Mouse (Mus musculus): ENCODE data around the gene Fam168a.

Fam168a gene

GRCm38 (mm10) chr7:100706143-100706841, at the start of gene Fam168a:
Gene Fam168a, plus strand, starts transcription at chr7:100706635.
- peak; percentile 92 to 94 for DNase-seq (ENCODE audit: low spot score in 2 of 2)

- DNase-seq (ENCODE audit: low spot score in 2 of 2), result no peak
Observed at GRCm38 (mm10) chr7:100656739-100657138, 49.7 kb upstream of the Fam168a start.

- DNase-seq (ENCODE audit: low spot score in 2 of 2), result peak in 1 of 2 experiments; percentile 17
Observed at GRCm38 (mm10) chr7:100658093-100658578, 48.3 kb upstream of the Fam168a start.

- no peak for DNase-seq (ENCODE audit: low spot score in 2 of 2)
Observed at GRCm38 (mm10) chr7:100661264-100661663, 45.2 kb upstream of the Fam168a start.

- no peak for DNase-seq (ENCODE audit: low spot score in 2 of 2)
Observed at GRCm38 (mm10) chr7:100662231-100662630, 44.2 kb upstream of the Fam168a start, which contains the start of gene Plekhb1. Gene Plekhb1, minus strand, starts transcription at chr7:100662414.

- DNase-seq (ENCODE audit: low spot score in 2 of 2), result peak; percentile 82 to 90
Observed at GRCm38 (mm10) chr7:100663190-100663589, 43.2 kb upstream of the Fam168a start.

GRCm38 (mm10) chr7:100663729-100664304, 42.6 kb upstream of the Fam168a start:
- no peak for DNase-seq (ENCODE audit: low spot score in 2 of 2)

- no peak for DNase-seq (ENCODE audit: low spot score in 2 of 2)
Observed at GRCm38 (mm10) chr7:100670646-100671045, 35.8 kb upstream of the Fam168a start.

- no peak for DNase-seq (ENCODE audit: low spot score in 2 of 2)
Observed at GRCm38 (mm10) chr7:100673452-100673851, 33.0 kb upstream of the Fam168a start.

GRCm38 (mm10) chr7:100674941-100675340, 31.5 kb upstream of the Fam168a start:
- DNase-seq (ENCODE audit: low spot score in 2 of 2), result no peak

GRCm38 (mm10) chr7:100678052-100678451, 28.4 kb upstream of the Fam168a start:
- peak in 1 of 2 experiments; percentile 23 for DNase-seq (ENCODE audit: low spot score in 2 of 2)

GRCm38 (mm10) chr7:100678948-100679880, 27.2 kb upstream of the Fam168a start:
- DNase-seq (ENCODE audit: low spot score in 2 of 2), result no peak

- DNase-seq (ENCODE audit: low spot score in 2 of 2), result no peak
Observed at GRCm38 (mm10) chr7:100681132-100681531, 25.3 kb upstream of the Fam168a start.

- DNase-seq (ENCODE audit: low spot score in 2 of 2), result no peak
Observed at GRCm38 (mm10) chr7:100683241-100683640, 23.2 kb upstream of the Fam168a start.

GRCm38 (mm10) chr7:100684081-100684480, 22.4 kb upstream of the Fam168a start:
- no peak for DNase-seq (ENCODE audit: low spot score in 2 of 2)

- peak; percentile 26 to 41 for DNase-seq (ENCODE audit: low spot score in 2 of 2)
Observed at GRCm38 (mm10) chr7:100684538-100684937, 21.9 kb upstream of the Fam168a start.

- peak; percentile 51 to 75 for DNase-seq (ENCODE audit: low spot score in 2 of 2)
Observed at GRCm38 (mm10) chr7:100685061-100686030, 21.1 kb upstream of the Fam168a start.

- DNase-seq (ENCODE audit: low spot score in 2 of 2), result no peak
Observed at GRCm38 (mm10) chr7:100688471-100688870, 18.0 kb upstream of the Fam168a start.

GRCm38 (mm10) chr7:100693199-100693598, 13.2 kb upstream of the Fam168a start:
- no peak for DNase-seq (ENCODE audit: low spot score in 2 of 2)
